Mouse (Mus musculus) heart, adult 2 months (tissue): Measurements from ENCODE around the gene Slc13a2. TPM values are rescaled to one million over a fixed set of nuclear protein-coding genes. Genes with fewer than 3 reads are reported as not detected.

Experiments used
- DNase-seq, 2 experiments: peaks; one replicate each; pipeline ENCODE4 v3.0.0; 2021
- H3K27ac ChIP-seq: fragments of 200-600 bp; 2 replicates; pipeline ENCODE4 v1.8.1; 2022
- H3K27me3 ChIP-seq: fragments of 200-500 bp; 2 replicates; pipeline ENCODE4 v1.6.1; 2012; ENCODE audit warnings: mild to moderate bottlenecking, low read length, inconsistent platforms, mixed read lengths; ENCODE audit not compliant: control insufficient read depth, insufficient read depth
- H3K36me3 ChIP-seq: fragments of 200-500 bp; 2 replicates; pipeline ENCODE4 v1.6.1; 2012; ENCODE audit warnings: low read length, inconsistent platforms; ENCODE audit not compliant: control insufficient read depth, insufficient read depth
- H3K4me1 ChIP-seq: fragments of 200-500 bp; 2 replicates; pipeline ENCODE4 v1.6.1; 2011; ENCODE audit warnings: low read length; ENCODE audit not compliant: control insufficient read depth, insufficient read depth
- H3K4me3 ChIP-seq: fragments of 200-600 bp; 2 replicates; pipeline ENCODE4 v1.8.1; 2022
- H3K79me2 ChIP-seq: fragments of 200-500 bp; replicated peaks from 2 replicates; pipeline ENCODE4 v1.6.1; 2012; ENCODE audit warnings: mild to moderate bottlenecking, inconsistent platforms, low read length, moderate library complexity, mixed read lengths; ENCODE audit not compliant: control insufficient read depth, insufficient read depth
- H3K9ac ChIP-seq: fragments of 200-500 bp; 2 replicates; pipeline ENCODE4 v1.6.1; 2012; ENCODE audit warnings: low read depth, mild to moderate bottlenecking, control low read depth, inconsistent platforms, low read length, mixed read lengths
- CTCF ChIP-seq: fragments of 200-600 bp; IDR thresholded peaks from 2 replicates; pipeline ENCODE4 v1.8.1; 2022; ENCODE audit warnings: antibody characterized with exemption, mild to moderate bottlenecking, moderate library complexity
- EP300 ChIP-seq: fragments of 200-500 bp; IDR thresholded peaks from 2 replicates; pipeline ENCODE4 v1.6.1; 2011; ENCODE audit warnings: low read depth, low read length, control low read depth; ENCODE audit not compliant: insufficient read depth
- POLR2A ChIP-seq: fragments of 200-500 bp; IDR thresholded peaks from 2 replicates; pipeline ENCODE4 v1.6.1; 2011; ENCODE audit warnings: mild to moderate bottlenecking, low read depth, low read length, control low read depth; ENCODE audit not compliant: insufficient read depth
- WGBS: fragments of 180-500 bp; shearing (Covaris S2); methylation state at CpG from one replicate; pipeline ENCODE4 v1.1.7; 2018; 5-methylcytosine and 5-hydroxymethylcytosine counted together
- intact Hi-C: fragments of 180-260 bp; cut with DNase I; formaldehyde crosslinking; loops from one replicate; pipeline ENCODE4 v1.15.1; 2025
- polyA plus RNA-seq: library from polyadenylated mRNA; depleted of rRNA; stranded (reverse); fragments of >200 nt; gene quantifications from 2 replicates; pipeline ENCODE4 v1.2.3, GENCODE M21; 2012
- total RNA-seq, 2 experiments: library from RNA; stranded (reverse); gene quantifications; 2 replicates each; pipeline ENCODE4 v1.2.3; 2021

Slc13a2 gene
- total and polyA plus RNA-seq, 3 experiments: 0.23 TPM; not detected in 2

GRCm38 (mm10) chr11:78402062-78402461 is 20.0 kb downstream of the Slc13a2 start:
- intact Hi-C loops: no loop called here
- H3K27me3 ChIP-seq: no peaks in the 10 kb centered on the region
- WGBS: 47% methylated on average over 6 of the region's 6 CpGs

DNA sequence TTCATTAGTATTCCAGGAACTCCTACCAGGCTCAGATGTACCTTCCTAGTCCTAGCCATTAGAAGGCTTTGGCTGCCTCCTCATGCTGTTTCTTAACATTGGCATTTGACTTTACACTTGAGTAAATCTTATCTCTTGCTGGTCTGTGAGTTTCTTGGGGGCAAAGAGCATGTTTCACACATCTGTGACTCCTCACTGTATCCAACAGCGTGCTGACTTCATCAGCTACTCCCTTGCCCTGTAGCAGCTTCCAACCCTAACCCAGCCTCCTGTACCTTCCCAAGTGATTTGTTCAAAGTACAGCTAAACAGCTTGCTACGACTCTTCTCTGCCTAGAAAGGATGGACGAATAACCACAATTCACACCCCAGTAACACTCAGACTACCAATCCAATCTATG is 20.5 kb downstream of the Slc13a2 start:
- 63% methylated on average over 3 of the region's 3 CpGs for WGBS
- H3K79me2 ChIP-seq: no peaks in the 10 kb centered on the region
- intact Hi-C loops: no loop called here
- H3K9ac ChIP-seq: no peak overlapping the region
- no peaks in the 10 kb centered on the region for H3K36me3 ChIP-seq
- H3K27me3 ChIP-seq: no peaks in the 10 kb centered on the region
- TF ChIP-seq POLR2A (no peak), EP300 (no peak), CTCF (no peak)
- H3K27ac ChIP-seq: no peak overlapping the region
- no peaks in the 10 kb centered on the region for H3K4me1 ChIP-seq
- no peak for DNase-seq
- H3K4me3 ChIP-seq: no peak overlapping the region

More at GRCm38 (mm10) chr11:78402062-78402461, 20.0 kb downstream of the Slc13a2 start:
- H3K4me3 ChIP-seq: no peak overlapping the region
- no peak for DNase-seq
- no peaks in the 10 kb centered on the region for H3K36me3 ChIP-seq
- no peaks in the 10 kb centered on the region for H3K79me2 ChIP-seq
- H3K4me1 ChIP-seq: no peaks in the 10 kb centered on the region
- no peak overlapping the region for H3K27ac ChIP-seq
- TF ChIP-seq POLR2A: no peak
- TF ChIP-seq EP300: no peak
- no peak for TF ChIP-seq CTCF
- H3K9ac ChIP-seq: no peak overlapping the region

DNA sequence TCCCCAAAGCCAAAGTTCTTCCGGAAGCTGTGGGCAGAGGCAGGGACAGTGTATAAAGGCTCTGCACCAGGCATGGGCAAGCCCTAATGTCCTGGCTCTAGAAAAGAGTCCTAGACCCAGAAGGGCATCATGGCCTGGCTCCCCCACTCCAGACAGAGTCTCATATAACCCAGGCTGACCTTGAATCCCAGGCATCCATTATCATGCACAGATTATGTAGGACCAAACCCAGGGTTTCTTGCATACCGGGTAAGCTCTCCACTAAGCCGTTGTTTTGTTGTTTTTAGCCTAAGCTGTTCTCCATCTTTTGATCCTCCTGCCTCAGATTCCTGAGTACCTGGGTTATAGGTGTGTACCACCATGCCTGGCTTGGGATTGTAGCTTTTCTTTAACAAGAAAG is 21.1 kb downstream of the Slc13a2 start:
- no peak for DNase-seq
- intact Hi-C loops: no loop called here
- TF ChIP-seq POLR2A (no peak), EP300 (no peak), CTCF (no peak)
- Histone ChIP-seq H3K4me1 (no peaks in the 10 kb centered on the region), H3K27me3 (no peaks in the 10 kb centered on the region), H3K36me3 (no peaks in the 10 kb centered on the region), H3K27ac (no peak overlapping the region), H3K79me2 (no peaks in the 10 kb centered on the region), H3K9ac (no peak overlapping the region), H3K4me3 (no peak overlapping the region)
- WGBS: 39% methylated on average over 3 of the region's 3 CpGs

- no peaks in the 10 kb centered on the region for H3K4me1 ChIP-seq
- intact Hi-C loops: loop anchor here (1.0 kb wide), 1 partner anchor 39 kb away; no protein-coding TSS in a partner anchor
- WGBS: 14% methylated on average over 8 of the region's 8 CpGs
- H3K27me3 ChIP-seq: no peaks in the 10 kb centered on the region
- no peak overlapping the region for H3K4me3 ChIP-seq
- H3K27ac ChIP-seq: no peak overlapping the region
- peak; percentile 32 to 54 for DNase-seq
- no peaks in the 10 kb centered on the region for H3K36me3 ChIP-seq
- H3K79me2 ChIP-seq: no peaks in the 10 kb centered on the region
- H3K9ac ChIP-seq: no peak overlapping the region
- TF ChIP-seq CTCF: peak; percentile 92
- no peak for TF ChIP-seq EP300
- TF ChIP-seq POLR2A: no peak
These were observed 22.3 kb downstream of the Slc13a2 start for GRCm38 (mm10) chr11:78399680-78400079.

DNA sequence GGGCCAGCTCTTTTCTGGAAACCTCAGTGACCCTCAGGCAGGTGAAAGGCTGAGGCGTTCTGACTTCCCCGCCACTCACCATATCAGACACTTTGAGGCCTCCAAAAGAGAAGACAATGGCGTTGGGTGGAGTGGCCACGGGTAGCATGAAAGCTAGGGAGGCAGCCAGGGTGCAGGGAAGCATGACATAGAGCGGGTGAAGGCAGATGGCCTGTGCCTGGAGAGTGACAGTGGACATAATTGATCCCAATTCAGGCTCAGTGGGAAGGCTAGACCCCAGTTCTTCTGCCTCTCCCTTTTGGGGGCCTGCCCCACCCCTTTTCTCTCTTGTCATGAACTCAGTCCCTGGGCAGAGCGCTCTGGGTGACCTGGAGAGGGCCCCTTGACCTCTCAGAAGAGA is 23.8 kb downstream of the Slc13a2 start:
- TF ChIP-seq EP300: no peak
- TF ChIP-seq POLR2A: no peak
- no peak for TF ChIP-seq CTCF
- Histone ChIP-seq H3K79me2 (no peaks in the 10 kb centered on the region), H3K27me3 (no peaks in the 10 kb centered on the region), H3K4me1 (no peaks in the 10 kb centered on the region), H3K9ac (no peak overlapping the region), H3K4me3 (no peak overlapping the region), H3K27ac (no peak overlapping the region), H3K36me3 (no peaks in the 10 kb centered on the region)
- DNase-seq: no peak
- intact Hi-C loops: no loop called here
- WGBS: 85% methylated on average over 6 of the region's 6 CpGs

GRCm38 (mm10) chr11:78397397-78397796 is 24.6 kb downstream of the Slc13a2 start:
- Histone ChIP-seq H3K27ac (no peak overlapping the region), H3K9ac (no peak overlapping the region), H3K36me3 (no peaks in the 10 kb centered on the region), H3K4me3 (no peak overlapping the region), H3K4me1 (no peaks in the 10 kb centered on the region), H3K79me2 (no peaks in the 10 kb centered on the region), H3K27me3 (no peaks in the 10 kb centered on the region)
- peak; percentile 44 to 45 for DNase-seq
- TF ChIP-seq EP300 (no peak), CTCF (peak; percentile 67)
- intact Hi-C loops: loop anchor here (2.0 kb wide), 1 partner anchor 43 kb away; no protein-coding TSS in a partner anchor
- WGBS: 28% methylated on average over 18 of the region's 18 CpGs
